Mouse (Mus musculus): ENCODE results near the gene Fgfr2.

The Fgfr2 gene

DNA sequence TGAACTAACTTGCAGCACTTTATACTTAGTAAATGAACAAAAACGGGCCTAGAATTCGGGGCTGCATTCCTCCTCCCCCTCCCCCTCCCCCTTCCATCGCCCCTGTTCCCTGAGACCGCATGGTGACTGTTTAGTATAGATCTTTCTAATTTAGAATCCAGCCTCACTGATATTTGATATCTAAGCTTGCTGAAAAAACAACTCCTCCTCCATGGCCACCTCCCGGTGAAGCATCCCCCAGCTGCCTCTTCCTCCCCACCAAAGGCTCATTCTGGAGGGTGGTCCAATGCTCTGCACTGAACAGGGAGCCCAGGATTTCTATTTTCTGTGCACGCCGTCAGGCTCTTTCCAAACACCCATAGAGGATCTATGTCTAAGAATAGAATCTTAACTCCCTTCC is 1804.8 kb downstream of the Fgfr2 start:
- DNase-seq (ENCODE audit: low spot score) = no peak

DNA sequence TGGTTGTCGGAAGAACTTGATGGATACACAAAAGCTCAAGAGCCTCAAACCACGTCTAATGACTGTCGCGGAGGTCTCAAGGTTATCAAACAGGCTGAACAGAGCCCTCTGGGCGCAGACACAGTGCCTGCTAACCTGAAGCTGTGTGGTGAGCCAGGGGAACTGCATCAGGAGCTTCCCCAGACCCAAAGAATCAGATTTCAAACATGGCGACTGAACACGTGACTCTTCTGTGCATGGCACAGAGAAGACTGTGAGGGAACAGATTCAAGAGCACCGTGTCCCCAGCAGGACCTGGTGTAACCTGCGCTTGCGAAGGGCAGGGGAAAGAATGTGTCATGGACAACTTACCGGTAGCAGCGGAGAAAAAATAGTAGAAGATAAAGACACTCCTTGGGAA is 1805.6 kb downstream of the Fgfr2 start:
- no peak for DNase-seq (ENCODE audit: low spot score)

DNA sequence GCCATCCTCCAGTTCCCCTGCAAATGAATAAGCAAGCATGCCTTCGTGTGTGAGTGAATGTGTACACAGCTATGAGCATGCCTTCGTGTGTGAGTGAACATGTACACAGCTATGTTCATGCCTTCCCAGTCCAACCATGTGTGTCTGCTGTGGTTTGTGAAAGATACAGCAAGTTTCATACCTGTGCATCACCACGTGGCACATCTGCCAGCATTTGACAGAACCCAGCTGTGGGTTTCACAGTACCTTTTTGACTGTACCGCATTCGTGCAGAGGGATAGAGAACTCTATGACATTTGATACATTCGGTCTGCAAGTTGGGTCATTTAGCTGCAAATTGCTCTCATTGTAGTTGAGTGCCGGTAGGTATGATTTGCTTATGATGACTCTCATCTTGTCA is 1808.7 kb downstream of the Fgfr2 start:
- DNase-seq (ENCODE audit: low spot score) = no peak

DNA sequence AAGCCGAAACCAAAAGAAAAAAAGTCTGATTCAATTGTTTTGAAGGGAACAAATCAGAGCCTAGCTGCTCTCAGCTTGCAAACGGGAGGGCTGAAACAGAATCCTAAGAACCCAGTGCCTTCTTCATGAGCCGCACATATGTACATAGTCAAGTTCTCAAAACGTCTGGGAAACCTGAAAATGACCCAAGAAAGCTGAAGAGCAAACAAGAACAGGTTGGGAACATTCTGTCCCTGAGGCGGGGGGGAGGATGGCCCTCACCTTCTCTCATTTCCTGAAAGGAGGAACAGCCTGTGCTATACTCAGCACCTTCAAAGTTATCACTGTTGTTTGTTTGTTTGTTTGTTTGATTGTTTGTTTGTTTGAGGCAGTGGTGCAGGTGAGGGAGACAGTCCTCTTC is 1816.4 kb downstream of the Fgfr2 start:
- no peak for DNase-seq (ENCODE audit: low spot score)

DNA sequence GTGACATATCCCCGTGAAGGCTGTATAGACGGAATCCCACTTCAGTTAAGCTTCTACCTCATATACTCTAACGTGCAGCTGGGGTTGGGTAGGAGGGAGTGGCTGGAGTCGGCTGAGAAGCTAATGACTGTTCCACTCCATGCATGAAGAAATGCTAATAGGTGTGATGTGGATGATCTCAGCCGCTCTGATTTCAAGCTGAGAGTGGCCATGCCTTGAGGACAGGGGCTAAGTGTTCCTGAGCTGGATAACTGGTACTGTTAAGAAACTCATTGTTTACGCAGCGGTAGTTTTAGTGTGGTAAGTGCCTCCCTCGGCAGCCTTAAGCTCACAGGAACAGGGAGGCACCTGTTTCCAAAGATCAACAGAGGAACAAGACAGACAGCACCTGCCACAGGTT is 1819.8 kb downstream of the Fgfr2 start:
- DNase-seq (ENCODE audit: low spot score) = no peak

DNA sequence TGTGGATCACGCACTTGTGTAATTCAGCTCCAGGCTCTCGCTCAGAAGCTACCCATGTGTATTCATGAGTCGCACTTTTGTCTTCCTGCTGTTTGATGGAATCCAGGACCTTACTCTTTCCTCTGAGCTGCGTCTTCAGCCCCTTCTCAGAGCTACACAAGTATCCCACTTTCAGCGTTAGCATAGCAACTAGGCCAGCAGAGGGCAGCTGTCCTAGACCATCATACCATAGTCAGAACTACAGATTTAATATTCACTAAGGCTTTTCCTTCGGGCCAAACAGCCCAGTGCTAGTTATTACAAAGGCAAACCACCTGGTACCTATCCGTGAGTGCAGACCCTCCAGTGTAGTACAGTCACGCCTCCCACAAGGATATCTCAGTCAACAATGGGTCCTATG is 1826.0 kb downstream of the Fgfr2 start:
- no peak for DNase-seq (ENCODE audit: low spot score)

DNA sequence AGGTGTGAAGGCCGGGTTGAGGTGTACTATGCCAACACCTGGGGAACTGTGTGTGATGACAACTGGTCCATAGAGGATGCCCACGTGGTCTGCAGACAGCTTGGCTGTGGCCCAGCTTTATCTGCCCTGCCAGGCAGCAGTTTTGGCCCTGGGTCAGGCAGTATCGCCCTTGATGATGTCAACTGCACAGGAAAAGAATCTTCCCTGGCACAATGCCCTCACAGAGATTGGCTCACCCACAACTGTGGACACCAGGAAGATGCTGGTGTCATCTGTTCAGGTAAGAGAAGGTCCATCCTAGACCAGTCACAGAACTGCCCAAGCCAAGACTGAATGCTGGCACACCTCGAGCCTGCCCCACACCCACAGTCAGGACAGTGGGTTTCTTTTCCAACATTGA is 1857.3 kb downstream of the Fgfr2 start:
- DNase-seq (ENCODE audit: low spot score) = no peak

DNA sequence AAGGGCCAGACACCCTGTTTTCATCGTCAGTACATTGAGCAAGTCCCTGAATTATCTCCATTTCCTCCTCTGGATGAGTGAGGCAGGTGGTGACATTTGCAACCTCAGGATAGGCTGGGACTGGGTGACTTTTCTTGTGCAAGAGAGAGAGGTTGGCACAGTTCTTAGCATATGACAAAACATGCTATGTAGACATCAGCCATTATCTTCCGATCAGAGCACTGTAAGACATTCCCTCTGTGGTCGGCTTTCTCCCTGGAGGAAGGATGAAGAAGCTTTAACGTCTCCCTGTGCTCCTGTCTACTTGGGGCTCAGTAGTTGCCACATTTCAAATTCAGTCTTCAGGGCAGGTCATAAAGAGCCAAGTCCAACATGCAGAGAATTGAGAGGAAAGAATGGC is 1858.9 kb downstream of the Fgfr2 start:
- DNase-seq (ENCODE audit: low spot score) = no peak

DNA sequence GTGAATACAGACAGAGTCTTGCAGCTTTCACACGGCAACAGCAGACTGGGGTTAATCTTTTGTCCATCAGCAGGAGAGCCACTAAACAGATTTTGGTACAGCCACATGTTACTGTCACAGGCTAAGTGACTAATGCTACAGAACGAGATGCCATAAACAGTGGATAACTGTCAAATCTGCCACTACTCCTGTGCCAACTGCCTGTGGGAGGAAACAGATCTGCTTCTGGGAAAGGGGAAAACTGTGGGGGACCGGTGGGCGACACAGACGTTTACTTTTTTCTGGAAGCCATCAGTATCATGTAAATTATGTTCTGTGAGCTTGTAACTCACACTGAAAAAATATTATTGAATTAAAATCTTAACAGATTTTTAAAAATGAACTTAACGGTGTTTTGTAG is 1862.2 kb downstream of the Fgfr2 start:
- no peak for DNase-seq (ENCODE audit: low spot score)

DNA sequence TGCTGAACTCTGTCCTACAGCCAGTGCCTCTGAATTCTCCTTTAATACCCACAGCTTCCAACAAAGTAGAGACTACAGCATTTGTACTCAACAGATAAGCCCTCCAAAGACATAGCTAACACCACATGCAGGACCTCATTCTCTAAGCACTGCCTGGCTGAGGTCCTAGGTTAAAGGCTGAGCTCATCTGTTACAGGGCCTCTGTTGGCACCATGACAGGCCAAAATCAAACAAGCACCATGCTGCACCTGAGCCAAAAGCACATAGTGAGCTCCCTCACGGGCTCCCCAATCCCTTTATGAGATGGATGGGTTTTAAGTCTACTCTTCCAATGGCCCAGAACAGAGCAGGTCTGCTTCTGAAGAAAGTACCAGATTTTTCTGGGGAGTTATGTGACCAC is 1865.8 kb downstream of the Fgfr2 start:
- no peak for DNase-seq (ENCODE audit: low spot score)

DNA sequence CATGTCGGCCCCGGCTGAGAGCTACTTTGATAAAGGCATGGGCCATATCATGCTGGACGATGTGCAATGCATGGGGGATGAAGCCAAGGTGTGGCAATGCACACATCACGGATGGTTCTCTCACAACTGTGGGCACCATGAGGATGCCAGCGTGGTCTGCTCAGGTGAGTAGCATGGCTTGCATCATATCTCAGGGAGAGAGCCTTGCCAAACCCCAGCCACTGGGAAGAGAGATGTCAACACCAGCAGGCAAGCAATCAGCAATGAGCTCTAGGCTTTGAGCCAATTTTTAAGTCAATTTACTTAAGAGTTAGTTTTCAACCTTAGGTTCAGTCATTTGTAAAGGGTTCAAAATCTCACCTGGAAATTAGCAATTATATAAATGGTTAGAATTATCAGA is 1866.3 kb downstream of the Fgfr2 start:
- no peak for DNase-seq (ENCODE audit: low spot score)

DNA sequence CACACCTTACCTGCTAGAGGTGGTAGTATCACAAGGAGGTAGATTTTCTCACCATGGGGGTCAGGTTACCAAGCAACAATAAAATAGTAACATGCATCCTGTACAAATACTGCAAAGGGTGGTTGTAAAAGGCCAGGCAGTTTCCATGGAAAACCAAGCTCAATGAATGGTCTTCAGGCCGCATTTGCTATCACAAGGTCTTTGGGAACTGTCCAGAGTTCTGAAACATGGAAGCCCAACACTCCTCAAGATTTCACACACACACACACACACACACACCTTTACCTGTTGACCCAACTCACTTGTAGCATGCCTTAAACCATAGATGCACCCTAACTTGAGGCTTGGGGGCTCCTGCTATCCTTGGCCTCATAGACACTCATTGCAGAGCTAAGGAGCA is 1878.2 kb downstream of the Fgfr2 start:
- DNase-seq (ENCODE audit: low spot score) = no peak

DNA sequence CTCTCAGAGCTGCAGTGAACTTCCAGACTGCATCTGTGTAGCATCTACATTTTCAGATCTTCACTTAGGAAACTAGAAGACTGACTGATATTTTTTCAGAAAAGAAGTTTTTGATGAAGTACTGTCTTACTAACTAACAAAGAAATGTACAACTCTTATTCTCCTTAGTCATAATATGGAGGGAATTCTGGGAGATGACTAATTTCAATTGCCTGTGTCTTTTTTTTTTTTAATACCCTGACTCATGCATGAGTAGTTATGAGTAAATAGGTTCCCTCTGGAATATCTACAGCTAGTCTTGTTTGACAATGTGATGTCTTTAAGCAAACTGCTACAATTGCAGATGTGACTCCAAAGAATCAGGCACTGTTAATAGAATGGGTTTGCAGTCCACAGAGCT is 1887.1 kb downstream of the Fgfr2 start:
- no peak for DNase-seq (ENCODE audit: low spot score)

DNA sequence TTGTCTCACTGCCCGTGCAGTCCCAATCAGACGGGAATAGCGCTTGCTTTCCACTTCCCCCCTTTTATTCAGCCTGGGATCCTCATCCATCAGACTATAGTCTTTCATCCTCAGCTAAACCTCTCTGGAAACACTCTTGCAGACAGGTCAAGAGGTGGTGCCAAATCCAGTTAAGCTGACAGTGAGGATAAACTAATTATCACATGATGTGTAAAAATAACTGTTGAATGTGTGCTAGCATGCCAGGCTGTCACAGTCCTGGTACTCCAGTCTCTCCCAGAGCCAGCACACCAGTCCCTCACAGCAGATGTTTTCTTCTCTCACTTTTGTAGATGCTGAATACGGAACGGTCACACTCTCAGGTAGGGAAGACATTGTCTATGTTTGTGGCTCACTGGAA is 1900.1 kb downstream of the Fgfr2 start:
- no peak for DNase-seq (ENCODE audit: low spot score)

DNA sequence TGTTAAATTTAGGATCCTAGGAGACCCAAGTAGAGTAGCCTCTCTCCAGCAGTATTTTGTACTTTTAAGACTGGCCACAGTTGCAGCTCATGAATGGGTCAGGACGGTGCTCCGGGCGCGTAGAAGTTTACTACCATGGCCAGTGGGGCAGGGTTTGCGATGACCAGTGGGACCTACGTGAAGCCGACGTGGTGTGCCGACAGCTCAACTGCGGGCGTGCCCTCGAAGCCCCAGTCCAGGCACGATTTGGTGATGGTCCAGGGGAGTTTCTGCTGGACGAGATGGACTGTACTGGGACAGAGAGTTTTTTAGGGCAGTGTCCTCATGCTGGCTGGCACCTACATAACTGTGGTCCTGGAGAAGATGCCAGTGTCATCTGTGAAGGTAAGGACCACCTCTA is 1935.2 kb downstream of the Fgfr2 start:
- no peak for DNase-seq (ENCODE audit: low spot score)

DNA sequence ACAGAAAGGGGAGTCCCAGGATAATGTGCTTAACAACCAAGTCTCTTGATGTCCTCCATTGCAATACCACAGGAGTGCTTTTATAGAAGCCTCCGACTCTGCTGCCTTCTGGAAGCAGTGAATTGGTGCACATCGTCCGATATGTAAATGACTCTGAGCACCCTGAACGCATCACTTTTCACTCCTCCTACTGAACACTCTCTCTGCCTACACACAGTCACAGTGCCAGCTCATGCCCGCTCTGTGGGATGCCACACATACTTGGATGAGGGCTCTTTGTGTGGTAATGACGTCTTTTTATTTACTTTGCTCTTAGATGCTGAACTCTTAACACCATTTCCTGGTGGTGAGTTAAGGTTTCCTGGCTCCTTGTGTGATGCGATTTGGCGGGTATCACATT is 1936.1 kb downstream of the Fgfr2 start:
- no peak for DNase-seq (ENCODE audit: low spot score)

DNA sequence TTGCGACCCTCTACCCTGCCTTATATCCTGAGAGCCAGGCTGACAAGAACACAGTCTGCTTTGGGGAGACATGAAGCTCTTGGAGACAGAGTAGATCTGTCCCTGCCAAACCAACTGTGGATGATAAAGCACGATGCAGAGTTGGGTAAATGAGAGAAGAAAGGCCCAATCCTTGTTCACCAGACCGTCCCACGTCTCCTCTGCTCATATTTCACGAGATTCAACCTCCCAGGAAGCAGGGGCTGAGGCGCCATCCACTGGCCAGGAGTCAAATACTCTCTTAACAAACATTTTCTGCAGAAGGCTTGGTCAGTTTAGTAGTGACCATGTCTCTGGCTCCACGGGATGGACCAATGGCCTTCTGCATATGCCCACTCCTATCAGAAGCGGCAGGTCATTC is 1938.8 kb downstream of the Fgfr2 start:
- no peak for DNase-seq (ENCODE audit: low spot score)

DNA sequence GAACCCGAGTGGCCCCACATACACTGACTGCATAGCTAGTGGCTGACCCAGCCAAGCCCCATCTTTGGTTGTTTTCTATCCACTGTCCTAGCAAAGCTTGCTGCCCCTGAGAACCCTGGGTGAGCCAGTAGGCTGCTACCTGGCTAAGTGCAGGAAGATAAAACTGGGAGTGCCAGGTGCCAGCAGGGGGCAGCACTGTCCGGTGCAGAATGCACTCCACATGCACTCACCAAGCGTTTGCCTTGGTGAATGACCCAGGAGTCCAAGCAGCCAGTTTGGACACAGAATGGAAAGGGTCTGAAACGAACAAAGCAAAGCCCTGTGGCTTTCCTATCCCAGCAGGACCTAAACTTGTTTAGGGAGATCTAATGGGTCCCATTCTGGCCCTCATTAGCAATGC is 1940.5 kb downstream of the Fgfr2 start:
- DNase-seq (ENCODE audit: low spot score) = no peak

DNA sequence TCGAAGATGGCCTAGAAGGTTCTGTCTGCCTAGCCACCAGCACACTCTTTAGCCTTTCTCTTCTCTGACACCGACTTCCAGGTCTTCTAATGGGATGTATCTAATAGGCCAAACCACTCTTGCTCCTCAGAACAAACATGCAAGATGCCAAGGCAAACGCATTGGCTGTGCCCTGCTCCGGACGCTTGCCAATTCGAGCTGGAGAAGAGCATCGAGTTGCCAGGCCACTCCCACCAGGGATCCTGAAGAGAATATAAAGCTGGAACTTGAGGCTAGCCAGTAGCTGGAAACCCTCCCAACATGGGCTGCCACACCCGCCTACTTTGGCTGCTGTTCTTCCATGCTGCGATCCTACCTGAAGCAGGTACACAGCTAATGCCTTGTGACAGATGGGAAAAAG is 1949.0 kb downstream of the Fgfr2 start, which contains the start of gene 5430419D17Rik:
Gene 5430419D17Rik (plus strand): TSS at position 282 of the 400 bp plus-strand sequence.
- no peak for DNase-seq (ENCODE audit: low spot score)

DNA sequence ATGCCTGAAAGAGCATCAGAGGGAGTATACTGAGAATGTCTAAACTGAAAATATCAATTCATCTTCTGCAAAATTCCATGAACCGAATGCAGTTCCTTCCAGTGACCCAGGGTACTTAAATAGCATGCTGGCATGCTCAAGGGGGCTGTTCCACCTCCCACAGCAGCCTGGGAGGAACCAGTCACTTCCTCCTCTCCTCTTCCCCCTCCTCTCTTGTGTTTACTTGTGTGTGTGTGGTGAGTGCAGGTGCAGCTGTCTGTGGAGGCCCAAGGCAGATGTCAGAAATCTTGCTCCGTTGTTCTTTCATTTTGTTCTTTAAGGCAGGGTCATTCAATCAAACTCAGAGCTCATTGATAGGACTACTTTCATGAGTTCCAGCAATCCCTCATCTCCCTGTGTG is 1954.1 kb downstream of the Fgfr2 start:
- DNase-seq (ENCODE audit: low spot score) = no peak

DNA sequence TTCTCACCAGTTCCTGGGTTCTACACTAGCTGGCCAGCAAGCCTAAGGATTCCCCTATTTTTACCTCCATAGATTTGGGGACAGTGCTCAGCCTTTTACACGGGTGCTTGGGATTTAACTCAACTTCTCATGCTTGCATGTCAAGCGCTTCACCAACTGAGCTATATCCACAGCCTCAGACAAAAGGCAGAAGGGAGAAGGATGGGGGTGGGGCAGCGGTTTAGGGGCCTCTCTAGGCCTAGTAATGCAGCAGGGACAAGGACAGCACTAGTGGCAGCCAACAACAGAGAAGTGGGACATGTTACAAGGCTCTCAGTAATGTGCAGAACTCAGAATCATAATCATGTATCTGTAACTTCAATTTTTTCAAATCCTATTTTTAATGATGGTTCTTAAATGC is 1955.4 kb downstream of the Fgfr2 start:
- DNase-seq (ENCODE audit: low spot score) = no peak

DNA sequence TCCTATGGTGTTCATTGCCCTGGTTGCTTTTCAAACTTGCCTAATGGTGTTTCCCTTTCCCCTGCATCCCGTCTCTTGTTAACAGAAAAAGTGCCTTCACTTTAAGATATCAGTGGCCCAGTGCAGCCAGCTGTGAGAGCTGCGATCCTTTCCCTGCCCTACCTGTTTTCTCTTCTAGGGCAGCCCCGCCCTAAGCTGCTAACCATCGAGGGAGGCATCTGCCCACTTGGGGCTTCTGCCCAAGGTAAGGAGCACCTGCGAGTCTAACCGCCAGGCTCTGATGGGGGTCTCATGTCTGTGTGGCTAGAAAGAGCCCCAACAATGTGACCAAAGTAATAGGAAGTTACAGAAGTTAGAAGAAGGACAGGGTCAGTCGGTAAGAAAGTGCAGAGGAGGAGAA is 1960.9 kb downstream of the Fgfr2 start:
- no peak for DNase-seq (ENCODE audit: low spot score)

DNA sequence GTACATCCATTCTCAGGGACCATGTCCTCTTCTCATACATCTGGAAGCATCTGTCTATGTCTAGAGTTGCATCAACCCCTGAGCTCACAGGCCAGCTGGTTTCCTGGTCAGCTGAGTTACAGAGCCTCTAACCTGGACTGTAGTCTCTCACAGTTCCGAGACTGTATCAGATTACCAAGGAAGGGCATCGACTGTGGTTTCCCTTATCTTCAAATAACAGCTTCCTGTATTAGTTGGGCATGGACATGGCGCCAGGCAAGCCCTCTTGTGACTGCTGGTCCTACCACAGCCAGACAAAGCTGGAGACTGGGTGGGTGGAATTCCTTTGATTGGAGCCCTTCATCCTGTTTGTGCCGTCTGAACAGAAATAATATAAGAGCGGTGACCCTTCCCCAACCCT is 1970.1 kb downstream of the Fgfr2 start:
- no peak for DNase-seq (ENCODE audit: low spot score)

DNA sequence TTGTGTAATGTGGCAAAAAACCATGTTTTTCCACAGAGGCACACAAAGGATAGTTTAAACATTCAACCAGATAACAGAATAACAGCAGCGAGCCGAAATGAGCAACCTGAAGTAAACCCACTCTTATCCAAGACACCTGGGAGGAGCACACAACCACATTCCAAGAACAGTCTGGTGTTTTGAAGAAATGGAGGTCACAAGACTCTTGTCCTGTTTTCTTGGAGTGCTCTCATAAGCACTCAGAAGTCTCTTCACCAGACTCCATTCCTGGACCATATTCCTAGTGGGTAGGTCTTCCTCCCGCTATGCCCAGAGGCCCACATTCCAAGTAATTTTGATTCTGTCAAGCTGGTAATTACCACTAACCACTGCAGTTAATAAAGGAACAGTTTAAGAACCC is 1973.0 kb downstream of the Fgfr2 start:
- DNase-seq (ENCODE audit: low spot score) = no peak

DNA sequence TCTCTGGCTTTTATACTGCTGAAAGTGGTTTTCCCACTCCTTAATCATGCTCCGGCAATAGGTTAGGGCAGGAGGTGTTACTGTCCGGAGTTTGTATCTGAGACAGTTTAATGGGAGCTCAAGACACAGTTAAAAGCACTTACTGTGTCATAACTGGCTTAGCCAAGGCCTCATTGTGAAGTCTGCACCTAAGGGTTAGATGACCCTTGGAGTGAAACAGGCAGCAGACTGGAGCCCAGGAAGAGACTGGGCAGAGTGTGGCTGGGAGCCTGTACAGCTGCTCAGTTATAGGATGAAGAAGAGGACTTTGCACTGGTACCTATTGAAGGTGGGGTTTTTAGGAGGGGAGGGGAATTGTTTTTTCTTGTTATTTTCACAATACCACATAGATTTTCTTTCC is 1976.9 kb downstream of the Fgfr2 start, which contains the start of gene 4933402N03Rik:
Gene 4933402N03Rik (minus strand): TSS at position 101 of the 400 bp plus-strand sequence.
- no peak for DNase-seq (ENCODE audit: low spot score)

Measured in T-cell, adult 2 months (primary cell).